In genomic region chr2:33349081-33349480, GRCm38 (mm10) we compare ENCODE assay signal across 8 mouse cellular contexts. TPM values are rescaled to one million over a fixed set of nuclear protein-coding genes. Genes with fewer than 3 reads are reported as not detected.
A peak's percentile ranks its signal among the peaks of the same experiment; 100 is the strongest.
DNase-seq lines count a peak whose midpoint lies in the region; ATAC-seq and TF ChIP-seq lines count a peak whose summit lies in the region.

No protein-coding gene starts in this region.

- intact Hi-C loops in heart, postnatal 10 days (cut with DNase I), result loop anchor here (1.0 to 5.0 kb wide), 4 partner anchors 32 to 357 kb away; no protein-coding TSS in a partner anchor

- peak; percentile 64 for TF ChIP-seq CTCF in bone marrow macrophage, adult 2 months (IDR thresholded peaks at IDR 0.05; ENCODE audit: low read depth, low read length)
- TF ChIP-seq CTCF in lung, adult 2 months (IDR thresholded peaks at IDR 0.05; ENCODE audit: insufficient read depth, low read length), result peak; percentile 88
- no peak for TF ChIP-seq CTCF in thymus, adult 2 months (IDR thresholded peaks at IDR 0.05; ENCODE audit: borderline replicate concordance, control insufficient read depth, extremely low read depth, insufficient read depth, low read length, poor library complexity)

- no peak overlapping the region for H3K9ac ChIP-seq in embryonic facial prominence, embryonic 15.5 days

- WGBS in embryonic facial prominence, embryonic 15.5 days, result 11% methylated on average over 2 of the region's 2 CpGs
- 21% methylated on average over 2 of the region's 2 CpGs for WGBS in lung, adult 2 months
- 32% methylated on average over 2 of the region's 2 CpGs for WGBS in thymus, adult 2 months

- no peak for TF ChIP-seq POLR2A in bone marrow macrophage, adult 2 months (IDR thresholded peaks at IDR 0.05; ENCODE audit: borderline replicate concordance, low read depth, low read length)
- TF ChIP-seq POLR2A in lung, adult 2 months (IDR thresholded peaks at IDR 0.05; ENCODE audit: borderline replicate concordance, extremely low read depth, low read depth, low read length), result no peak
- TF ChIP-seq POLR2A in thymus, adult 2 months (IDR thresholded peaks at IDR 0.05; ENCODE audit: control insufficient read depth, extremely low read depth, insufficient read depth, low read length, poor library complexity), result no peak

- ATAC-seq in embryonic facial prominence, embryonic 15.5 days (ENCODE audit: insufficient number of reproducible peaks, low FRiP score, low TSS enrichment, low read depth), result peak; percentile 56; the same call in 1 of the 2 replicates

- H3K4me2 ChIP-seq in embryonic facial prominence, embryonic 15.5 days (replicated peaks), result no peak overlapping the region

- peak; percentile 45 to 73 for DNase-seq in CD8-positive naive resting alpha-beta T cell, adult 2 months (ENCODE audit: low read depth in 2 of 2, low spot score in 2 of 2)
- DNase-seq in heart, postnatal 10 days, result peak; percentile 89 to 91
- DNase-seq in kidney, postnatal 14 days, result peak; percentile 87
- DNase-seq in lung, adult 2 months, result peak; percentile 72
- DNase-seq in ovary, postnatal 10 days (ENCODE audit: low spot score), result peak; percentile 52
- peak; percentile 77 for DNase-seq in thymus, adult 2 months

- no peak overlapping the region for H3K27ac ChIP-seq in bone marrow macrophage, adult 2 months (ENCODE audit: insufficient read depth, low read depth, low read length)
- no peak overlapping the region for H3K27ac ChIP-seq in embryonic facial prominence, embryonic 15.5 days (replicated peaks)
- H3K27ac ChIP-seq in thymus, adult 2 months (ENCODE audit: control insufficient read depth, insufficient read depth, low read length), result no peak overlapping the region

- H3K27me3 ChIP-seq in embryonic facial prominence, embryonic 15.5 days, result no peaks in the 10 kb centered on the region
- no peaks in the 10 kb centered on the region for H3K27me3 ChIP-seq in thymus, adult 2 months (ENCODE audit: control insufficient read depth, insufficient read depth, low read length)

- no peak overlapping the region for H3K4me3 ChIP-seq in bone marrow macrophage, adult 2 months (ENCODE audit: insufficient read depth, low read length)
- no peak overlapping the region for H3K4me3 ChIP-seq in embryonic facial prominence, embryonic 15.5 days (replicated peaks)
- H3K4me3 ChIP-seq in lung, adult 2 months (replicated peaks; ENCODE audit: extremely low read depth, low read depth, low read length), result no peak overlapping the region
- H3K4me3 ChIP-seq in thymus, adult 2 months (ENCODE audit: control insufficient read depth, insufficient read depth, low read length), result no peak overlapping the region

- H3K9me3 ChIP-seq in embryonic facial prominence, embryonic 15.5 days (replicated peaks), result no peaks in the 10 kb centered on the region

- peaks cover 32% of the 10 kb centered on the region for H3K4me1 ChIP-seq in bone marrow macrophage, adult 2 months (ENCODE audit: control insufficient read depth, insufficient read depth, low read length)
- peaks cover 17% of the 10 kb centered on the region for H3K4me1 ChIP-seq in embryonic facial prominence, embryonic 15.5 days
- peaks cover 4% of the 10 kb centered on the region; the same call in 1 of the 2 replicates for H3K4me1 ChIP-seq in lung, adult 2 months (ENCODE audit: control insufficient read depth, insufficient read depth, low read length)
- H3K4me1 ChIP-seq in thymus, adult 2 months (replicated peaks; ENCODE audit: control insufficient read depth, insufficient read depth, low read length), result 0 out of 2 replicates have a peak, but pooled peaks cover 3% of the 10 kb centered on the region

- no peaks in the 10 kb centered on the region for H3K36me3 ChIP-seq in embryonic facial prominence, embryonic 15.5 days
- no peaks in the 10 kb centered on the region for H3K36me3 ChIP-seq in thymus, adult 2 months (ENCODE audit: control insufficient read depth, insufficient read depth, low read length)

RNA-seq across cellular contexts. Expression of gene Ralgps1, which starts 22.2 kb away (rescaled TPM):
- polyA plus RNA-seq in bone marrow macrophage, adult 2 months (2012; ENCODE audit: insufficient read depth, insufficient read length, missing spikeins), result 7.4 and 7.6 TPM in 2 replicates
- 3.0 and 3.2 TPM in 2 replicates for polyA plus RNA-seq in embryonic facial prominence, embryonic 15.5 days (2015; fragmentation: Nextera tagmentation; extraction: Ambion mirVana)
- 1 to 10 TPM; 6.7 to 9.0 TPM for total RNA-seq in heart, postnatal 10 days (2021)
- 4.7 and 5.9 TPM in 2 replicates for polyA plus RNA-seq in lung, adult 2 months (2012; rRNA removed)
- polyA plus RNA-seq in thymus, adult 2 months (2012; rRNA removed), result 18.8 and 20.4 TPM in 2 replicates
